Mouse (Mus musculus) spleen, adult 2 months (tissue): ENCODE data around the gene Cwc22. TPM values are rescaled to one million over a fixed set of nuclear protein-coding genes. Genes with fewer than 3 reads are reported as not detected.

Source experiments
- DNase-seq, 2 experiments: peaks; one replicate each; pipeline versions ENCODE4 v3.0.0 to v3.0.0-alpha.2; 2012 to 2021; ENCODE audit warnings: low spot score in 2 of 2, low read depth in 1 of 2
- H3K27ac ChIP-seq: fragments of 200-500 bp; 2 replicates; pipeline ENCODE4 v1.5.1; 2012; ENCODE audit warnings: low read length, inconsistent platforms; ENCODE audit not compliant: insufficient read depth
- H3K27me3 ChIP-seq: fragments of 200-500 bp; 2 replicates; pipeline ENCODE4 v1.6.1; 2012; ENCODE audit warnings: mild to moderate bottlenecking, moderate library complexity, low read length, inconsistent platforms; ENCODE audit not compliant: control insufficient read depth, insufficient read depth
- H3K36me3 ChIP-seq: fragments of 200-500 bp; 2 replicates; pipeline ENCODE4 v1.6.1; 2012; ENCODE audit warnings: mild to moderate bottlenecking, low read length, inconsistent platforms; ENCODE audit not compliant: control insufficient read depth, insufficient read depth
- H3K4me1 ChIP-seq: fragments of 200-500 bp; 2 replicates; pipeline ENCODE4 v1.6.1; 2011; ENCODE audit warnings: inconsistent platforms; ENCODE audit not compliant: control insufficient read depth, insufficient read depth, insufficient read length
- H3K4me3 ChIP-seq: fragments of 200-500 bp; 2 replicates; pipeline ENCODE4 v1.5.1; 2011; ENCODE audit warnings: mild to moderate bottlenecking, inconsistent platforms; ENCODE audit not compliant: insufficient read depth, insufficient read length; ENCODE audit errors: extremely low read depth
- CTCF ChIP-seq: fragments of 200-500 bp; IDR thresholded peaks from 2 replicates; pipeline ENCODE4 v1.5.1; 2011; ENCODE audit warnings: mild to moderate bottlenecking, inconsistent platforms; ENCODE audit not compliant: insufficient read depth, insufficient read length, insufficient replicate concordance; ENCODE audit errors: extremely low read depth
- POLR2A ChIP-seq: fragments of 200-500 bp; IDR thresholded peaks from 2 replicates; pipeline ENCODE4 v1.6.1; 2011; ENCODE audit warnings: low read depth, low read length, inconsistent platforms
- WGBS: fragments of 180-500 bp; shearing (Covaris S2); methylation state at CpG from one replicate; pipeline ENCODE4 v1.1.7; 2018; 5-methylcytosine and 5-hydroxymethylcytosine counted together
- polyA plus RNA-seq: library from polyadenylated mRNA; depleted of rRNA; stranded (reverse); fragments of >200 nt; gene quantifications from 2 replicates; pipeline ENCODE4 v1.2.3, GENCODE M21; 2012

Gene Cwc22
- polyA plus RNA-seq, 1 experiment = 2.9 TPM

GRCm38 (mm10) chr2:77911452-77911851, 34.7 kb downstream of the Cwc22 start:
- WGBS = 93% methylated on average over 2 of the region's 2 CpGs
- TF ChIP-seq CTCF (no peak), POLR2A (no peak)
- no peak overlapping the region for H3K4me3 ChIP-seq
- DNase-seq = no peak
- no peaks in the 10 kb centered on the region for H3K27me3 ChIP-seq
- no peak overlapping the region for H3K27ac ChIP-seq
- H3K36me3 ChIP-seq = peaks cover 24% of the 10 kb centered on the region
- no peaks in the 10 kb centered on the region for H3K4me1 ChIP-seq

GRCm38 (mm10) chr2:77910216-77910615, 36.0 kb downstream of the Cwc22 start:
- DNase-seq = no peak
- no peaks in the 10 kb centered on the region for H3K27me3 ChIP-seq
- WGBS = 75% methylated on average over 3 of the region's 3 CpGs
- H3K36me3 ChIP-seq = peaks cover 26% of the 10 kb centered on the region
- TF ChIP-seq CTCF (no peak), POLR2A (no peak)
- no peak overlapping the region for H3K27ac ChIP-seq
- H3K4me3 ChIP-seq = no peak overlapping the region
- H3K4me1 ChIP-seq = no peaks in the 10 kb centered on the region

GRCm38 (mm10) chr2:77907164-77907563, 39.0 kb downstream of the Cwc22 start:
- TF ChIP-seq CTCF (no peak), POLR2A (no peak)
- H3K27ac ChIP-seq = no peak overlapping the region
- H3K4me1 ChIP-seq = no peaks in the 10 kb centered on the region
- WGBS = 97% methylated on average over 3 of the region's 3 CpGs
- H3K4me3 ChIP-seq = no peak overlapping the region
- peaks cover 30% of the 10 kb centered on the region for H3K36me3 ChIP-seq
- DNase-seq = no peak
- no peaks in the 10 kb centered on the region for H3K27me3 ChIP-seq

GRCm38 (mm10) chr2:77905023-77905422, 41.2 kb downstream of the Cwc22 start:
- peaks cover 29% of the 10 kb centered on the region for H3K36me3 ChIP-seq
- no peaks in the 10 kb centered on the region for H3K27me3 ChIP-seq
- no peak overlapping the region for H3K4me3 ChIP-seq
- TF ChIP-seq POLR2A (no peak), CTCF (no peak)
- DNase-seq = no peak
- H3K4me1 ChIP-seq = no peaks in the 10 kb centered on the region
- 94% methylated on average over 7 of the region's 7 CpGs for WGBS
- H3K27ac ChIP-seq = no peak overlapping the region

GRCm38 (mm10) chr2:77904495-77904894, 41.7 kb downstream of the Cwc22 start:
- no peak overlapping the region for H3K27ac ChIP-seq
- WGBS = 88% methylated on average over 10 of the region's 10 CpGs
- TF ChIP-seq POLR2A (no peak), CTCF (no peak)
- DNase-seq = no peak
- H3K4me1 ChIP-seq = no peaks in the 10 kb centered on the region
- no peak overlapping the region for H3K4me3 ChIP-seq
- peaks cover 32% of the 10 kb centered on the region for H3K36me3 ChIP-seq
- no peaks in the 10 kb centered on the region for H3K27me3 ChIP-seq

- H3K4me3 ChIP-seq = no peak overlapping the region
- TF ChIP-seq CTCF (no peak), POLR2A (no peak)
- no peaks in the 10 kb centered on the region for H3K27me3 ChIP-seq
- H3K27ac ChIP-seq = no peak overlapping the region
- 96% methylated on average over 9 of the region's 9 CpGs for WGBS
- no peaks in the 10 kb centered on the region for H3K4me1 ChIP-seq
- DNase-seq = no peak
- peaks cover 36% of the 10 kb centered on the region for H3K36me3 ChIP-seq
These were observed 42.2 kb downstream of the Cwc22 start for GRCm38 (mm10) chr2:77903979-77904378.

- no peak for TF ChIP-seq POLR2A
- no peak for TF ChIP-seq CTCF
- peaks cover 41% of the 10 kb centered on the region for H3K36me3 ChIP-seq
These were observed 43.1 kb downstream of the Cwc22 start for GRCm38 (mm10) chr2:77903098-77903497.

More at GRCm38 (mm10) chr2:77903098-77903497, 43.1 kb downstream of the Cwc22 start:
- Histone ChIP-seq H3K4me3 (no peak overlapping the region), H3K27ac (no peak overlapping the region), H3K27me3 (no peaks in the 10 kb centered on the region), H3K4me1 (no peaks in the 10 kb centered on the region)
- no peak for DNase-seq
- 94% methylated on average over 3 of the region's 3 CpGs for WGBS
